In the genomic region with DNA sequence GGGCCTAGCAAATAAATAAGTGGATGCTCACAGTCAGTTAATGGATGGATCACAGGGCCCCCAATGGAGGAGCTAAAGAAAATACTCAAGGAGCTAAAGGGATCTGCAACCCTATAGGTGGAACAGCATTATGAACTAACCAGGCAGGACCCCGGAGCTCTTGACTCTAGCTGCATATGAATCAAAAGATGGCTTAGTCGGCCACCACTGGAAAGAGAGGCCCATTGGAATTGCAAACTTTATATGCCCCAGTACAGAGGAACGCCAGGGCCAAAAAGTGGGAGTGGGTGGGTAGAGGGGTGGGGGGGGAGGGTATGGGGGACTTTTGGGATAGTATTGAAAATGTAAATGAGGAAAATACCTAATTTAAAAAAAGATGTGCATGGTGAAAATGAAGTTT, we compare ENCODE assay signal across 4 mouse cellular contexts. TPM values are rescaled to one million over a fixed set of nuclear protein-coding genes. Genes with fewer than 3 reads are reported as not detected.
"Had no signal": no experiment of that assay in that cellular context is flagged by ENCODE, and none has a peak within 500 bp of the region (broad histone marks: within the 10 kb centered on the region; RNA-seq: fewer than 3 reads in every experiment).

No protein-coding gene starts in this region.

RNA-seq across cellular contexts. Expression of a gene that starts 6.7 kb away (rescaled TPM):
- total RNA-seq: megakaryocyte-erythroid progenitor cell, adult 5-6 weeks had no signal

RNA-seq across cellular contexts. Expression of a gene that starts 21.5 kb away (rescaled TPM):
- total RNA-seq: layer of hippocampus, postnatal 36 days; left cerebral cortex, adult 8-10 months; left cerebral cortex, postnatal 25 days; megakaryocyte-erythroid progenitor cell, adult 5-6 weeks had no signal
